Mouse (Mus musculus) embryonic fibroblast, embryonic 13.5 days (primary cell): ENCODE measurements around the gene Lyzl4.

Experiments used
- CTCF ChIP-seq: IDR thresholded peaks from 2 replicates; pipeline ENCODE4 v1.5.1; 2011; ENCODE audit warnings: mild to moderate bottlenecking, control low read depth, low read length, moderate library complexity, borderline replicate concordance; ENCODE audit not compliant: insufficient read depth
- POLR2A ChIP-seq: IDR thresholded peaks from 2 replicates; pipeline ENCODE4 v1.6.1; 2011; ENCODE audit warnings: low read depth, mild to moderate bottlenecking, control low read depth, low read length, moderate library complexity

DNA sequence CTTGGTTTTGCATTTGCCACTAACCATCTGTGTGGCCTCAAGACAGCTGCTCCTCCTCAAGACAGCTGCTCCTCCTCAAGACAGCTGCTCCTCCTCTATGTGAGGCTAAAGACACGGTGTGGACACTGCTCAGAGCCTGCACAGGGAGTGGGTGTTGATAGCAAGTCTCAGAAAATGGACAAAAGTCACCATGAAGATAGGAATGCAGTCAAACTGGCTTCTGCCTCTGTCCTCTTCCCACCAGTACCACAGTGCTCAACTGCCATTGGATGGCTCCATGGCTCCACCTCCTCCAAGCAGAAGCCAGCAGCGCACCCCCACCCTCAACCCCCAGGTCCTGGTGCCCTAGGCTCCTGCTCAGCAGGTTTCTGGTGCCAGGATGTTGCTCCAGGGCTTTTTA is 52.4 kb downstream of the Lyzl4 start:
- TF ChIP-seq POLR2A: no peak
- no peak for TF ChIP-seq CTCF
